Mouse (Mus musculus): Measurements from ENCODE around the gene Tmem156.

GRCm38 (mm10) chr5:65049880-65050279 lies 42.1 kb downstream of the Tmem156 start:
- TF ChIP-seq CTCF (IDR thresholded peaks at IDR 0.05; ENCODE audit: extremely low read depth, insufficient read length, insufficient replicate concordance, low read depth, low read length): no peak
- TF ChIP-seq POLR2A (IDR thresholded peaks at IDR 0.05; ENCODE audit: low read depth, low read length): no peak

All from small intestine, adult 2 months (tissue).